Comparison of ENCODE assay signal across 17 mouse cellular contexts in genomic region chr1:45033343-45033742, GRCm38 (mm10).
"Had no signal": no experiment of that assay in that cellular context is flagged by ENCODE, and none has a peak within 500 bp of the region (broad histone marks: within the 10 kb centered on the region; RNA-seq: fewer than 3 reads in every experiment).

No protein-coding gene starts in this region.

- H3K4me3 ChIP-seq: liver, embryonic 12.5 days; lung, embryonic 15.5 days; megakaryocyte, embryonic 14.5 days; midbrain, embryonic 13.5 days; midbrain, embryonic 15.5 days; neural tube, embryonic 12.5 days; stomach, embryonic 15.5 days had no signal

- ATAC-seq: liver, embryonic 12.5 days; lung, postnatal 0 days; midbrain, embryonic 13.5 days; midbrain, embryonic 15.5 days had no signal

- H3K9me3 ChIP-seq: liver, embryonic 12.5 days; lung, embryonic 15.5 days; megakaryocyte, embryonic 14.5 days; midbrain, embryonic 13.5 days; midbrain, embryonic 15.5 days; neural tube, embryonic 12.5 days; stomach, embryonic 15.5 days had no signal

- DNase-seq: lung, adult 18-20 months; lung, postnatal 14 days; right cerebral cortex, postnatal 14 days; thymus, adult 2 months; thymus, postnatal 25 days; thymus, postnatal 4 days had no signal

- H3K9ac ChIP-seq: liver, embryonic 12.5 days; liver, embryonic 14.5 days; lung, embryonic 15.5 days; midbrain, embryonic 13.5 days; midbrain, embryonic 15.5 days; neural tube, embryonic 12.5 days; stomach, embryonic 15.5 days had no signal

- H3K36me3 ChIP-seq: liver, embryonic 12.5 days; lung, embryonic 15.5 days; midbrain, embryonic 13.5 days; midbrain, embryonic 15.5 days; neural tube, embryonic 12.5 days; stomach, embryonic 15.5 days had no signal

- H3K27me3 ChIP-seq: liver, embryonic 12.5 days; lung, embryonic 15.5 days; megakaryocyte, embryonic 14.5 days; midbrain, embryonic 13.5 days; midbrain, embryonic 15.5 days; neural tube, embryonic 12.5 days; stomach, embryonic 15.5 days had no signal

- H3K4me2 ChIP-seq: liver, embryonic 12.5 days; lung, embryonic 15.5 days; midbrain, embryonic 13.5 days; midbrain, embryonic 15.5 days; neural tube, embryonic 12.5 days; stomach, embryonic 15.5 days had no signal

- H3K4me1 ChIP-seq: liver, embryonic 12.5 days; lung, embryonic 15.5 days; megakaryocyte, embryonic 14.5 days; midbrain, embryonic 13.5 days; midbrain, embryonic 15.5 days; neural tube, embryonic 12.5 days; stomach, embryonic 15.5 days had no signal

- H3K27ac ChIP-seq: liver, embryonic 12.5 days; liver, embryonic 14.5 days; lung, embryonic 15.5 days; macrophage; midbrain, embryonic 13.5 days; midbrain, embryonic 15.5 days; neural tube, embryonic 12.5 days; stomach, embryonic 15.5 days; stomach, postnatal 0 days had no signal
